Mouse (Mus musculus) hindbrain, embryonic 16.5 days (tissue): ENCODE measurements around the gene 4931406C07Rik. TPM values are rescaled to one million over a fixed set of nuclear protein-coding genes. Genes with fewer than 3 reads are reported as not detected.
"Not testable (repeated sequence)": the region's sequence is repeated elsewhere in the genome, so short reads cannot be mapped to it uniquely, and the experiment has no call there.

ENCODE experiments used
- ATAC-seq: fragments of 200-750 bp; cut with Nextera tagmentation; 2 replicates; pipeline ENCODE4 v1.8.0; 2017; ENCODE audit warnings: moderate TSS enrichment, moderate library complexity
- H3K27ac ChIP-seq: fragments of 300-500 bp; sonication (generic); 2 replicates; pipeline ENCODE4 v1.5.1; 2014; ENCODE audit warnings: low read depth, mild to moderate bottlenecking, control low read depth, low read length, moderate library complexity
- H3K27me3 ChIP-seq: fragments of 300-500 bp; sonication (generic); replicated peaks from 2 replicates; pipeline ENCODE4 v1.6.1; 2014; ENCODE audit warnings: low read length; ENCODE audit not compliant: control insufficient read depth, insufficient read depth
- H3K36me3 ChIP-seq: fragments of 300-500 bp; sonication (generic); 2 replicates; pipeline ENCODE4 v1.6.1; 2014; ENCODE audit warnings: mild to moderate bottlenecking, low read length, moderate library complexity, mixed read lengths; ENCODE audit not compliant: control insufficient read depth, insufficient read depth
- H3K4me1 ChIP-seq: fragments of 300-500 bp; sonication (generic); 2 replicates; pipeline ENCODE4 v1.6.1; 2014; ENCODE audit warnings: low read depth, low read length; ENCODE audit not compliant: control insufficient read depth, insufficient read depth
- H3K4me2 ChIP-seq: fragments of 300-500 bp; sonication (generic); 2 replicates; pipeline ENCODE4 v1.6.1; 2014; ENCODE audit warnings: mild to moderate bottlenecking, low read length, control low read depth, moderate library complexity
- H3K4me3 ChIP-seq: fragments of 300-500 bp; sonication (generic); 2 replicates; pipeline ENCODE4 v1.5.1; 2014; ENCODE audit warnings: mild to moderate bottlenecking, low read length, control low read depth, moderate library complexity
- H3K9ac ChIP-seq: fragments of 300-500 bp; sonication (generic); 2 replicates; pipeline ENCODE4 v1.6.1; 2014; ENCODE audit warnings: low read depth, mild to moderate bottlenecking, control low read depth, low read length, moderate library complexity
- H3K9me3 ChIP-seq: fragments of 300-500 bp; sonication (generic); 2 replicates; pipeline ENCODE4 v1.6.1; 2014; ENCODE audit warnings: mild to moderate bottlenecking, low read length, moderate library complexity; ENCODE audit not compliant: control insufficient read depth
- WGBS: fragments of 180-500 bp; shearing (Covaris S2); extraction: QIAGEN DNeasy Blood & Tissue Kit; methylation state at CpG from one replicate; pipeline ENCODE4 v1.1.7; 2014; 5-methylcytosine and 5-hydroxymethylcytosine counted together
- polyA plus RNA-seq: library from polyadenylated mRNA; unstranded; fragments of >200 nt; fragmentation: Nextera tagmentation; extraction: Ambion mirVana; gene quantifications from 2 replicates; pipeline ENCODE4 v1.2.1, GENCODE M21; 2015

Gene 4931406C07Rik
- polyA plus RNA-seq, result 13.7 and 14.3 TPM in 2 replicates

DNA sequence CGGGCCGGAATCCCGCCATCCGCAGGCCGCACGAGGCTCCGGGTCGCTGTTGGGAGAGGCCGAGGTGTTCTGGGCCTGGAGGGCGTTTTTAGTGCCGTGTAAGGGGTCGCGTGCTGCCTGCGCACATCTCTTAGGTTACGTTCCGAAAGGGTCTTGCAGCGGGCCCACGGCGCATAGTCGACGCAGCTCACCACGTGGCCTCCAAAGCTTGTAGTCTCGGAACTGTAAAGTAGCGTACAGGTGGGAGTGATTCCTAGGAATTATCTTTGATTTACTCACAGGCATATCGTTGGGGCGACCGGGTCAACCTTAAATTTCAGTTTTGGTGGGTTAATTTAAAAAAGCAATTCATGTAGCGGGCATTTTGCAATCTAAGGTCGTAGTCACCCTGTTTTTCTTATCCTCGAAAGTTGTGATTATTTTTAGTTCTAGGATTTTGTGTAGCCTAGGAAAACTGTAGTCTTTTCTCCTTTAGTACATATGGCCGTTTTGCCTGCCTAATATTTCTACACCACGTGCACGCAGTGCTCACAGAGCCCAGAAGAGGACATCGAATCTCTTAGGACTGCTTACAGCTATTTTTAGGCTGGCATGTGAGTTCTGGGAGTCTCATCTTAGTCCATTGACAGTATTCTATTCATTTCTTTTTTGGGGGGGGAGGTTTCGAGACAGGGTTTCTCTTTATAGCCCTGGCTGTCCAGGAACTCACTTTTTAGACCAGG is at the start of gene 4931406C07Rik:
Gene 4931406C07Rik (minus strand): TSS at position 51 of the 722 bp plus-strand sequence.
- H3K36me3 ChIP-seq, result peaks cover 16% of the 10 kb centered on the region
- H3K4me2 ChIP-seq, result peak within 1 kb of the TSS; percentile 63
- H3K9ac ChIP-seq, result peak within 1 kb of the TSS; percentile 96
- peaks cover 22% of the 10 kb centered on the region for H3K4me1 ChIP-seq
- H3K27ac ChIP-seq, result peak within 1 kb of the TSS; percentile 92
- no peaks in the 10 kb centered on the region for H3K9me3 ChIP-seq
- peak within 1 kb of the TSS; percentile 91 for H3K4me3 ChIP-seq
- ATAC-seq, result peak; percentile 89
- H3K27me3 ChIP-seq, result no peaks in the 10 kb centered on the region
- WGBS, result under 1% methylated on average over 35 of the region's 35 CpGs

DNA sequence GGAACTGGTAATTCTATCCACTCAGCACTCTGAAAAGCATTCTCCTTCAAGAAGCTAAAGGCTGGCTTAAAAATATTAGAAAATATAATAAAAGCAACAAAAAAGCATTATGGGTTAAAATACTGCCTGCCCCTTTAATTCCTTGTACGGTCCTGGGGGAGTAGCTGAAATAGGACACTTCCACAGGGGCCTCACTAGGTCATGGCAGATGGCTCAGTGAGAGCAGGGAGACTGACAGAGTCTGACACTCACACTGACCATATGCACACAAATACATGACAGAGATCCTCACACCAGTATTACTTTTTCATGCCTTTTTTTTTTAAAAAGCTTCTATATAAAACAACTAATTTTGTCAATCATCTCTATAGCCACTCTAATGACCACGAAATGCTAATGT is 43.7 kb upstream of the 4931406C07Rik start:
- no peak overlapping the region for H3K9ac ChIP-seq
- H3K4me3 ChIP-seq, result no peak overlapping the region
- no peak overlapping the region for H3K27ac ChIP-seq
- WGBS, result 71% methylated on average over 2 of the region's 2 CpGs
- H3K36me3 ChIP-seq, result peaks cover 20% of the 10 kb centered on the region
- no peak for ATAC-seq
- H3K4me1 ChIP-seq, result no peaks in the 10 kb centered on the region
- H3K4me2 ChIP-seq, result no peak overlapping the region
- H3K9me3 ChIP-seq, result no peaks in the 10 kb centered on the region
- no peaks in the 10 kb centered on the region for H3K27me3 ChIP-seq

DNA sequence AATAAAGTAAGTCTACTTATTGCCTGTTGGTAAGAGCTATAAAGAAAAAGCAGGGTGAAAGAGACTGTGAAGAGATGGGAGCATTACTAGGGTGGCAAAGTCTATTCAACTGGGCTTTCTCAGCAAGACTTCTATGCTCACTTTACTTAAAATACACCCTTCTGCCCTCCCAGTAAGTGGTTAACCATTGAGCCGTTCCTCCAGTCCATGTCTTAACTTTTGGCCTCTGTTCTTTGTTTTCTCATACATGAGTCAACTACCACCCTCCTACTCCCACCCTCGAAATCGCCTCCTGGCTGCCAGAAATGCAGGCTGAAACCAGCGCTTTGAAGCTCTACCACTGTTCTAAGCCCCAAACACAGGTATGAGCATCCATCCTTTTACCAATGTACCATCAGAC is 31.5 kb upstream of the 4931406C07Rik start:
- H3K36me3 ChIP-seq, result peaks cover 39% of the 10 kb centered on the region
- no peak overlapping the region for H3K9ac ChIP-seq
- H3K4me1 ChIP-seq, result no peaks in the 10 kb centered on the region
- no peak overlapping the region for H3K4me2 ChIP-seq
- H3K4me3 ChIP-seq, result no peak overlapping the region
- no peaks in the 10 kb centered on the region for H3K9me3 ChIP-seq
- 92% methylated on average over 4 of the region's 4 CpGs for WGBS
- ATAC-seq, result no peak
- H3K27ac ChIP-seq, result no peak overlapping the region
- no peaks in the 10 kb centered on the region for H3K27me3 ChIP-seq

DNA sequence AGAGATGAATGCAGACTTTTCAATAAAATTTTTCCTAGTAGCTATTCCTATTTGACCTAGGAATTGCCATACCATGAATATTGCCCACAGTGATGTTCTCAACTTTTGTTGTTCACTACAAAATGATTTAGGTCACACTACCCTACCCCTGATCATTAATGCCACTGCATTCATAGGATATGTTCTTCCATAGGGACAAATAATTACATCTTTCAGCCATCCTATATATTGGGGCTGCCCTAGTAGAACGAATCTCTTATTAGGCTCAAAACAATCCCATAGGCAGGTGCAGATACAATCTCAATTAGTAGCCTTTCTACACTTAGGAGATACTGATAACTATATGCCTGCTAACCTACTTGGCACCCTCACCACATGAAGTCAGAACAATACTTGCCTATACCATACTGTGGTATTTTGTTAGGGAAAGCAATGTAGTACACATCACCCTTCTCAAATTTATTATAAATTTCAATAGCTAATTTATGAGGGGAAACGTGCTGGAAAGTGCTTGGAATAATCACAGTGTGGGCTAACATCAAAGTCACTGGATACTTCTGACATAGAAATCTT is 12.0 kb upstream of the 4931406C07Rik start:
- no peak for ATAC-seq
- Histone ChIP-seq H3K4me1 (no peaks in the 10 kb centered on the region), H3K4me3 (no peak overlapping the region), H3K4me2 (no peak overlapping the region), H3K27ac (no peak overlapping the region), H3K9ac (no peak overlapping the region), H3K27me3 (no peaks in the 10 kb centered on the region), H3K36me3 (peaks cover 35% of the 10 kb centered on the region), H3K9me3 (no peaks in the 10 kb centered on the region)
- 84% methylated on average over 2 of the region's 2 CpGs for WGBS

DNA sequence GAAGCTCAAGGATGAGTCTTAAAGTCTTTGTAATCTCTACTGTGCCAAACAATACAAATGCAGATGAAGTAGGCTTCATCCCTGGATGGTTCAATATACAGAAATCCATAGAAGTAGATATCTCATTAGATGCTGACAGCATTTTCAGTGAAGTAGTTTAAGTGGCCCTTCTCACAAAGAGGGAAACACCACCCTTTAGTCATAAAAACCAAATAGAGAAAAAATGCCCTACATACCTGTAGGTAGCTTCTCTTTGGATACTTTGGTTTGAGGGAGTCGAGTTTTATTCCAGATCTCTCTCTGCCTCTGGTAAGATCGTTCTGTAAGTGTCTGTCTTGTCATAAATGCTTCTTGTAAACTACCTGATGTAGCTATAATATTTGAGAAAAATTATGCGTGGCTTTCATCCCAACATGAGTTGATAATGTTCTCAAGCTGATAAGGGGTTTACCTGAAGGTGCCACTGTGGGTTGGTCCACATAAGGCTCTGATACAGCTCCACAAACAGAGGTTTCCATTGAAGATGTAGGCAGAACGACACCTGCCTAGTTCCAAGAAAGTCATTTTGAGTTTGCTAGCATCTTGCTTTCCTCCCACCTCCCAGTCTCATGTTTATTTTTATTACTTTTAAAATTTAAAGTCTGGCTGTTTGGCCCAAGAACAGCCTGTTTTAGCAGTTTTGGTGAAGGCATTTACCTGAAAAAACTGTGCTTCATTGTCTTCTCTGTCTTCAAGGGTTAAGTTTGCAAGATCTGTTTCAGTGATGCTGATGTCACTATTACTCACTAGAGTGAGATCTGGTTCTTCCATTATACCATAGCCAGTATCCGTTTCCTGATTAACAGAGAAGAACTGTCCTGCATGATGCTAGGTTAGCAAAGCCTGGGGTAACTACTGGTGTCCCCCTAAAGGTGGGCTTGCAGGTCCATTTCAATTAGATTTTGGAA is 11.2 kb upstream of the 4931406C07Rik start:
- Histone ChIP-seq H3K4me3 (no peak overlapping the region), H3K27me3 (no peaks in the 10 kb centered on the region), H3K27ac (no peak overlapping the region), H3K4me2 (no peak overlapping the region), H3K4me1 (no peaks in the 10 kb centered on the region), H3K9me3 (no peaks in the 10 kb centered on the region), H3K9ac (no peak overlapping the region), H3K36me3 (peaks cover 32% of the 10 kb centered on the region)
- ATAC-seq, result no peak
- 64% methylated on average over 5 of the region's 5 CpGs for WGBS

DNA sequence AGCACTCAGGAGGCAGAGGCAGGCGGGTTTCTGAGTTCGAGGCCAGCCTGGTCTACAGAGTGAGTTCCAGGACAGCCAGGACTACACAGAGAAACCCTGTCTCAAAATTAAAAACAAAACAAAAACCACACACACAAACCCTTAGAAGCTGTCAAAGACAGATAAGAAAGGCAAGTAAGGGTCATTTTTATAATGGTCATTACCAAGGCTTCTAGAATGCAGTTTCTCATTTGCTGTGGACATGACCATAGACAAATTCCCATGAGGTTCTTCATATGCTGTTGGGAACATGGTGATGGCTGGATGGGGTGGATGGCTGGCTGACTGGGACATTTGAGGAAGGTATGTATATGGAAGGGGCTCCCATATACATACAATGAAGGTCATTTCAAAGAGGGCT is 10.0 kb upstream of the 4931406C07Rik start:
- H3K36me3 ChIP-seq, result peaks cover 37% of the 10 kb centered on the region
- not testable (repeated sequence) for H3K4me2 ChIP-seq, H3K9ac ChIP-seq, H3K4me3 ChIP-seq, H3K4me1 ChIP-seq, H3K27ac ChIP-seq, H3K27me3 ChIP-seq, ATAC-seq, H3K9me3 ChIP-seq
- 100% methylated on average over 1 of the region's 2 CpGs for WGBS

DNA sequence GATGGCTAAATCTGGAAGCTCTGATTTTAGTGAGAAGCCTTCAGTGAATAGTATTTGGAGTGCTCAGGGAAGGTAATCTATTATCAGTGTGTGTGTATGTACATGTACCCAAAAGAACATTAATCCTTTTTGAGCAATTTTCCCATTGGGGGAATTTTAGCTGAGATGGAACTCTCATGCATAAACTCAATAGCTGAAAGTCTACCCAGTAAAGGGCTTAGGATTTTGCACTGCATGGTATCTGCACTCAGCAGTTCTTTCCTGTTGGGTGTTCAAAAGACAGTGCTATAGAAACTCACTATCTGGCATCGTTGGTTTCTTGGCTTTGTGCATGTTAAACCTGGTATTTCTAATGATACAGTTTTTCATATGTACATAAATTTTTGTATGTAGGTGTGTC is 8.4 kb upstream of the 4931406C07Rik start:
- WGBS, result 95% methylated on average over 1 of the region's 1 CpGs
- no peak for ATAC-seq
- Histone ChIP-seq H3K27me3 (no peaks in the 10 kb centered on the region), H3K4me3 (no peak overlapping the region), H3K27ac (no peak overlapping the region), H3K4me1 (no peaks in the 10 kb centered on the region), H3K9ac (no peak overlapping the region), H3K4me2 (no peak overlapping the region), H3K9me3 (no peaks in the 10 kb centered on the region), H3K36me3 (peaks cover 45% of the 10 kb centered on the region)

DNA sequence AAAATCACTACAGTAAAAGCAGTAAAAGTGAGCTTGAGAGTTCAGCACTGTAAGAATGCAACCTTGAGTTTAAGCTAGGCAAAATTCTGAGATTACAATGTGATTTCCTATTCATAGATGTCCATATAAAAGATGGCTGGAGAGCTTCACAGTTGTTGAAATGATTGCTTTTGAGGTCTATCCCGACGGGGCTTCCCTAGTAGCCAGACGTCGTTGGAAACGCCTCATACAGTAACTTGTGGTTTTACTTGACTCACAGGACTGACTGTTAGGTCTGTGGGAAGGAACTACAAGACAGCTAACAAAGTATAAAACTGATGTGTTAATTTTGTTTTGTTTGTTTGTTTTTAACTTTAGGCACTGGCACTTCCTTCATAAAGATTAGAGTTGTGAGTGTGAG is 7.4 kb upstream of the 4931406C07Rik start:
- no peak overlapping the region for H3K4me3 ChIP-seq
- no peak for ATAC-seq

More for the DNA sequence above, 7.4 kb upstream of the 4931406C07Rik start:
- Histone ChIP-seq H3K36me3 (peaks cover 52% of the 10 kb centered on the region), H3K9ac (no peak overlapping the region), H3K27me3 (no peaks in the 10 kb centered on the region), H3K4me2 (no peak overlapping the region), H3K9me3 (no peaks in the 10 kb centered on the region), H3K27ac (no peak overlapping the region), H3K4me1 (peaks cover 7% of the 10 kb centered on the region)
- 85% methylated on average over 5 of the region's 5 CpGs for WGBS
